Mouse (Mus musculus) liver, adult 2 months (tissue): Measurements from ENCODE around the gene Xpc. TPM values are rescaled to one million over a fixed set of nuclear protein-coding genes. Genes with fewer than 3 reads are reported as not detected.
A peak's percentile ranks its signal among the peaks of the same experiment; 100 is the strongest.

Source experiments
- DNase-seq: peaks from one replicate; pipeline ENCODE4 v3.0.0-alpha.2; 2011; ENCODE audit warnings: low read depth, low spot score; ENCODE audit errors: extremely low read depth
- H3K27ac ChIP-seq: fragments of 200-500 bp; replicated peaks from 2 replicates; pipeline ENCODE4 v1.5.1; 2012; ENCODE audit warnings: low read depth, mild to moderate bottlenecking, control low read depth, inconsistent platforms, low read length; ENCODE audit not compliant: insufficient read depth
- H3K27me3 ChIP-seq: fragments of 200-500 bp; 2 replicates; pipeline ENCODE4 v1.6.1; 2012; ENCODE audit warnings: mild to moderate bottlenecking, moderate library complexity, low read length, inconsistent platforms; ENCODE audit not compliant: control insufficient read depth, insufficient read depth
- H3K36me3 ChIP-seq: fragments of 200-500 bp; 2 replicates; pipeline ENCODE4 v1.6.1; 2012; ENCODE audit warnings: low read length, inconsistent platforms; ENCODE audit not compliant: control insufficient read depth, insufficient read depth
- H3K4me1 ChIP-seq: fragments of 200-500 bp; 2 replicates; pipeline ENCODE4 v1.6.1; 2011; ENCODE audit warnings: low read length; ENCODE audit not compliant: control insufficient read depth, insufficient read depth
- H3K4me3 ChIP-seq: fragments of 200-500 bp; 2 replicates; pipeline ENCODE4 v1.5.1; 2011; ENCODE audit warnings: low read depth, mild to moderate bottlenecking, control low read depth, low read length, moderate library complexity; ENCODE audit not compliant: insufficient read depth
- H3K79me2 ChIP-seq: fragments of 200-500 bp; 2 replicates; pipeline ENCODE4 v1.6.1; 2012; ENCODE audit warnings: inconsistent platforms, mild to moderate bottlenecking, low read length, moderate library complexity; ENCODE audit not compliant: control insufficient read depth, insufficient read depth
- H3K9ac ChIP-seq: fragments of 200-500 bp; 2 replicates; pipeline ENCODE4 v1.6.1; 2012; ENCODE audit warnings: low read depth, mild to moderate bottlenecking, control low read depth, inconsistent platforms, low read length
- CTCF ChIP-seq: fragments of 200-500 bp; IDR thresholded peaks from 2 replicates; pipeline ENCODE4 v1.5.1; 2011; ENCODE audit warnings: low read depth, low read length, control low read depth
- POLR2A ChIP-seq: fragments of 200-500 bp; IDR thresholded peaks from 2 replicates; pipeline ENCODE4 v1.6.1; 2011; ENCODE audit warnings: low read length, control low read depth; ENCODE audit not compliant: insufficient read depth; ENCODE audit errors: extremely low read depth
- WGBS: fragments of 180-500 bp; shearing (Covaris S2); methylation state at CpG from one replicate; pipeline ENCODE4 v1.1.7; 2018; 5-methylcytosine and 5-hydroxymethylcytosine counted together
- polyA plus RNA-seq: library from polyadenylated mRNA; depleted of rRNA; stranded (reverse); fragments of >200 nt; gene quantifications from 2 replicates; pipeline ENCODE4 v1.2.3, GENCODE M21; 2012; rRNA removed
- total RNA-seq: library from RNA; depleted of rRNA; stranded (reverse); fragments of >200 nt; gene quantifications from 2 replicates; pipeline ENCODE4 v1.2.3, GENCODE M21; 2014; rRNA removed

The Xpc gene
- total and polyA plus RNA-seq, 2 experiments: 5.6 to 12.4 TPM

DNA sequence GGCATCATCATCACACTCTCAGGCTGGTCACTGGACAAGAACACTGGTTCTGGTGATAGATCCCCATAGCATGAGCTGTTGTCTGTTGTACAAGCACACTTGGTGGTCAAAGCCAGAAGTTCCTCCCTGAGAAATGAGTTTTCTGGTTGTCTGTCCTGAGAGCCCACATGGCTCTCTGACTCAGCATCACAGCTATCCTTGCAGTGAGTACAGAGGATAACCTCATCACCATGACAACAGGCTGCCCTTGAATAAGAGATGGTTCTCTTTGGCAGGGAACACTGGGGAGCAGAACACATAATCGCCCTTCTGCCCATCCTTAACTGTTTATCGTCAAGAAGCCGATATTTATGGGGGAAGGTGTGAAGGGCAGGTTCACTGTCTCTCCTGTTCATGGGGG lies 70.4 kb downstream of the Xpc start:
- Histone ChIP-seq H3K9ac (no peak overlapping the region), H3K27me3 (no peaks in the 10 kb centered on the region), H3K27ac (no peak overlapping the region), H3K4me1 (peaks cover 4% of the 10 kb centered on the region; the same call in 1 of the 2 replicates), H3K36me3 (no peaks in the 10 kb centered on the region), H3K4me3 (no peak overlapping the region), H3K79me2 (no peaks in the 10 kb centered on the region)
- no peak for DNase-seq
- TF ChIP-seq POLR2A: no peak
- TF ChIP-seq CTCF: no peak
- 83% methylated on average over 3 of the region's 3 CpGs for WGBS

- peak; percentile 64 for DNase-seq
- peak overlapping the region; percentile 47 for H3K9ac ChIP-seq
- H3K27ac ChIP-seq: no peak overlapping the region
- TF ChIP-seq POLR2A (no peak), CTCF (no peak)
- no peaks in the 10 kb centered on the region for H3K36me3 ChIP-seq
- H3K4me3 ChIP-seq: peak overlapping the region; percentile 61
- WGBS: under 1% methylated on average over 19 of the region's 19 CpGs
- H3K4me1 ChIP-seq: peaks cover 4% of the 10 kb centered on the region; the same call in 1 of the 2 replicates
- no peaks in the 10 kb centered on the region for H3K79me2 ChIP-seq
- H3K27me3 ChIP-seq: no peaks in the 10 kb centered on the region
These were observed 74.5 kb downstream of the Xpc start for GRCm38 (mm10) chr6:91441145-91441662.

DNA sequence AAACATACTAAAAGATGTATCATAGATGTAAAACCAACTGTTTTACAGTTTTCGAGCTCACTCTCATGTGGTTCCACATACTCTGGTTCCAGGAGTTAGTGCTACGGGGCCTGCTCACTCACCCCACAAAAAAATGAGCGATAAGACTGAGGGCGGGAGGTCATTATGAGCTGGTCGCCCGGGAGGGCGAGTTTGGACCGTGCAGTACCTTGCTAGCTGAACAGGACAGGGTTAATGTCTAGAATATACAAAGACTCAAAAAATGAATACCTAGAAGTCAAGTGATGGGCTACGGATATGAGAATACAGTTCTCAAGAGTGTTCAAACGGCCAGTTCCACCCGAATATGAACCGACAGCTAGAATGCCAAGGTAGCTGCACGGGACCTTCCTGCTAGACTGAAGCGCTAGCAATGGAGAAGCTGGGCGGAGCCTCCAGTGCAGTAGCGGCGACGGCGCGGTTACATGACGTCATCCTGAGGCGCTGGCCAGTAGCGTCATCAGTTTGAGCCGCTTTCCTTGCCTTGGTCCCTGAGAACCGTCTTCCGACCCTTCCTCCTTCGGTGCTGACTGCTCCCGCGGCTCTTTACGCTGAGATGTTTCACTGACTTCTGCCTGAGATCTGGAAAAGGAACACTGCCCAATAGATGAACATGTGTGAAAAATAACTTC lies 75.1 kb downstream of the Xpc start:
- peak; percentile 87 for DNase-seq
- H3K27ac ChIP-seq: no peak overlapping the region
- WGBS: 2% methylated on average over 30 of the region's 30 CpGs

More for the DNA sequence above, 75.1 kb downstream of the Xpc start:
- peak overlapping the region; percentile 47 for H3K9ac ChIP-seq
- no peaks in the 10 kb centered on the region for H3K27me3 ChIP-seq
- H3K79me2 ChIP-seq: no peaks in the 10 kb centered on the region
- TF ChIP-seq POLR2A: peak; percentile 55; the same call in 1 of the 2 replicates
- no peak for TF ChIP-seq CTCF
- H3K4me1 ChIP-seq: peaks cover 4% of the 10 kb centered on the region; the same call in 1 of the 2 replicates
- no peaks in the 10 kb centered on the region for H3K36me3 ChIP-seq
- peak overlapping the region; percentile 61 for H3K4me3 ChIP-seq

Other genes starting within 250 kb of the Xpc start
- not detected in 2 replicates for gene Wnt7a, start 104.5 kb downstream of the Xpc start, total RNA-seq
- gene Wnt7a, start 104.5 kb downstream of the Xpc start, polyA plus RNA-seq: not detected in 2 replicates
- gene Chchd4, start 42.3 kb downstream of the Xpc start, total RNA-seq: 4.2 and 5.4 TPM in 2 replicates
- gene Chchd4, start 42.3 kb downstream of the Xpc start, polyA plus RNA-seq: 4.2 and 4.5 TPM in 2 replicates
- gene Tmem43, start 42.2 kb downstream of the Xpc start, total RNA-seq: 4.5 and 7.6 TPM in 2 replicates
- 8.2 and 9.4 TPM in 2 replicates for gene Tmem43, start 42.2 kb downstream of the Xpc start, polyA plus RNA-seq
- gene Lsm3, start within 50 bp of the Xpc start, total RNA-seq: 11.5 and 19.6 TPM in 2 replicates
- gene Lsm3, start within 50 bp of the Xpc start, polyA plus RNA-seq: 3.2 and 3.5 TPM in 2 replicates
- gene Slc6a6, start 168.2 kb upstream of the Xpc start, total RNA-seq: 34.8 and 66.5 TPM in 2 replicates
- 89.0 and 96.5 TPM in 2 replicates for gene Slc6a6, start 168.2 kb upstream of the Xpc start, polyA plus RNA-seq